Mouse (Mus musculus): ENCODE data around the gene Pola2. TPM values are rescaled to one million over a fixed set of nuclear protein-coding genes. Genes with fewer than 3 reads are reported as not detected.

Gene Pola2
- polyA plus RNA-seq, 1 experiment, result 6.6 TPM

DNA sequence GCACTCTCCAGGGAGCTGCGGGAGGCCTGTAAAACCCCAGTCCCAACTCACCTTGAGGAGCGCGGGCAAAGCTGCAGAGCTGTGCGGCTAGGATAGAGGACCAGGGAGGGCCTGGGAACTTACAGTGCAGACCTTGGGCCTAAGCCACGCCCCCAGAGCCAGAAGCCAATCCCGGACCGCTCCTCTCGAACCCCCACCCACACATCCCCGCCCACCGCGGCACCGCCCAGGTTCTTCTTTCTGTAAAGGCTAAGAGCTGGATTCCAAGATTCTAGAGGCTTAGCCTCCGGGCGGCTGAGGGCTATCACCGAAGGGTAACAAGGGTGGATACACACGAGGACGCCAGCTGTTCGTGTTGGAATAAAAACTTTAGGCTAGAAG is 39.3 kb downstream of the Pola2 start, which contains the start of gene Cdc42ep2:
Gene Cdc42ep2, minus strand, starts transcription at position 104 of the 381 bp plus-strand sequence.
- Histone ChIP-seq H3K4me1 (ENCODE audit: control insufficient read depth) (peaks cover 47% of the 10 kb centered on the region), H3K36me3 (ENCODE audit: control insufficient read depth) (no peaks in the 10 kb centered on the region), H3K27me3 (ENCODE audit: control insufficient read depth) (peaks cover 44% of the 10 kb centered on the region), H3K9me3 (ENCODE audit: control insufficient read depth, low read length) (no peaks in the 10 kb centered on the region), H3K4me3 (replicated peaks) (peak within 1 kb of the TSS; percentile 64)
- no peak for TF ChIP-seq GATA1 (IDR thresholded peaks at IDR 0.05; ENCODE audit: low read length)
- TF ChIP-seq TAL1 (IDR thresholded peaks at IDR 0.05; ENCODE audit: low read length), result no peak

DNA sequence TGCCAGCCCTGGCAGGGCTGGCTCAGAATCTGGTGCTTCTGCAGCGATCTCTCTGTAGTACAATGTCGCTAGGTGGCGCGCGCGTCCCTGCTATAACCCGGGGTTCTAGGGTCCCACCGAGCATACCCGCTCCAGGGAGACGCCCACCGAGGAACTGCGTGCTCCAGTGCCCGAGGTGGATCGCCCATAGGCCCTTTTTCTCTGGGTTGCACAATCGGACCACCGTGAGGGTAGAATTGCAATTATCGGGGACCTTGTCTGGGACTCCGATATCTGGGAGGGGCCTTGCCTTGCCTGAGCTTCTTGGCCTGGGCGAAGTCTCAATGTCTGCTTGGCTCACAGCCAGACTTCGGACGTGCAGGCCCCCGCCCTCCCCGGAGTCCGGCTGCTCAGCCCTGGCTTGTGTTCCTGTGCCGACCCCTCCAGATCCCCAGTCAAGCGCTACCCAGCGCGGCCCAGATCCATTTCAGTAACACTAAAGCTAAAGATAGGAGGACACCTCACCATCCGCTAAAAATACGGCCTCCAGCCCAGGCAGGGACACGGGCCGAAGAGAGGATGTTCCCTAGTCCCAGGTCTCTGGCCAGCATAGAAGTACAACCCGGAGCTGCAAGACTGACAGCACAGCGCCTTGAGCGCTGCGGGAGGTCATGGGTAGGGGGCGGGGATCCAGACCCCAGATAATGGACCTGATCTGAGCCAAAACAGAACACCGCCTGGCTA is 39.9 kb downstream of the Pola2 start:
- Histone ChIP-seq H3K36me3 (ENCODE audit: control insufficient read depth) (no peaks in the 10 kb centered on the region), H3K4me1 (ENCODE audit: control insufficient read depth) (peaks cover 47% of the 10 kb centered on the region), H3K9me3 (ENCODE audit: control insufficient read depth, low read length) (no peaks in the 10 kb centered on the region), H3K27me3 (ENCODE audit: control insufficient read depth) (peaks cover 39% of the 10 kb centered on the region), H3K4me3 (replicated peaks) (peak overlapping the region; percentile 64)
- TF ChIP-seq GATA1 (IDR thresholded peaks at IDR 0.05; ENCODE audit: low read length), result no peak
- TF ChIP-seq TAL1 (IDR thresholded peaks at IDR 0.05; ENCODE audit: low read length), result no peak

DNA sequence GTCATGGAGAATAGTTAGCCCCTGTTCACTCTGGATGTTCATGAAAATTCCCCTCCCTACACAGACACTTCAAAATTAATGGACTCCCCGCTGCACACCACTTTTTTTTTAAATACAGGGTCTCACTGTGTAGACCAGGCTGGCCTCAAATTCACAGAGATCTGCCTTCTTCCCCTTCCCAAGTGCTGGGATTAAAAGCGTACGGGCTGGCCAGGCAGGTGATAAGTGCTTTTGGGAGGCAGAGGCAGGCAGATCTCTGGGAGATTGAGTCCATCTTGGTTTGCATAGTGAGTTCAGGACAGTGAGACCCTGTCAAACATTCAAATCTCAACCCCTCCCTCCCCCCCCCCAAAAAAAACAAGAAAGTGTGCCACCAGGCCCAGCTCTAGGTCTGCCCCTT is 41.0 kb downstream of the Pola2 start:
- Histone ChIP-seq H3K36me3 (ENCODE audit: control insufficient read depth) (peaks cover 7% of the 10 kb centered on the region), H3K4me3 (replicated peaks) (peak overlapping the region; percentile 49), H3K4me1 (ENCODE audit: control insufficient read depth) (peaks cover 47% of the 10 kb centered on the region), H3K27me3 (ENCODE audit: control insufficient read depth) (peaks cover 28% of the 10 kb centered on the region), H3K9me3 (ENCODE audit: control insufficient read depth, low read length) (no peaks in the 10 kb centered on the region)
- TF ChIP-seq GATA1 (IDR thresholded peaks at IDR 0.05; ENCODE audit: low read length) (no peak), TAL1 (IDR thresholded peaks at IDR 0.05; ENCODE audit: low read length) (no peak)

DNA sequence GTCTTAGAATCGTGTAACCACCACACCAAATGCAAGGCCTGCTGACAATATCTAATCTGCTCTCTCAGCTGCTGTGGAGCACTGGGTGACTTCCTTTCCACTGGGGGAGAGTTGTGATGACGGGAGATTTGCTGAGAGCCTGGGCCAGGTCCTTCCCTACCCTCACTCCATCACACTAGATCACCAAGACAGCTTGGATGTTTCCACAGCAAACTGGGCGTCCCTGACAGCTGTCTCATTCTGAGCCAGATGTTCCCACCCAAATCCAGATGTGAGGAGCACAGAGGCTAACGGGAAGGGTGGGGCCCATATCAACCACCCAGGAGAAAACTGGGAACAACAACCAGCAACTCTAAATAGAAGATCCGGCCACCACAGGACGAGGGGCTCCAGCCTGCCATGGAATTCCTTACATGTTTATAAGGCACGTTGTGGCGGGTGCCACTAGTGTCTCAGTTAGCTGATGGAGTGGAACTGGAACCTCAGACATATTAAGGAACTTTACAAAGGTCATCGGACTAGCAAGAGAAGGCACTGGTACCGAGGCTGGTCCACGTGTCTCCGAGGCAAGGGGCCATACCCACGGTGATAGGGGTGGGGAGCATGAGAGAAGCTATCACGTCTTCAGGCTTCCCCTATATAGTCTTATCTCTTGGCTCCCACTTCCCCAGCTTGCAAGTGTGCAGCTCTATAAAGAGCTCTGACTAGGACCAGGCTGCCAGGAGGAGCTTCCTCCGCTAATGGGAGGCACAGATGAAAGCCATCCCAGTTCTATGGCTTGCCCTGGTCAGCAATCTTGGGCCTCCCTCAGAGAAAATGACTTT is 41.7 kb downstream of the Pola2 start:
- Histone ChIP-seq H3K36me3 (ENCODE audit: control insufficient read depth) (peaks cover 14% of the 10 kb centered on the region), H3K4me1 (ENCODE audit: control insufficient read depth) (peaks cover 47% of the 10 kb centered on the region), H3K27me3 (ENCODE audit: control insufficient read depth) (peaks cover 24% of the 10 kb centered on the region), H3K4me3 (replicated peaks) (peak overlapping the region; percentile 49), H3K9me3 (ENCODE audit: control insufficient read depth, low read length) (no peaks in the 10 kb centered on the region)
- peak; percentile 57 for TF ChIP-seq TAL1 (IDR thresholded peaks at IDR 0.05; ENCODE audit: low read length)
- TF ChIP-seq GATA1 (IDR thresholded peaks at IDR 0.05; ENCODE audit: low read length), result no peak; the same call in 1 of the 2 replicates

DNA sequence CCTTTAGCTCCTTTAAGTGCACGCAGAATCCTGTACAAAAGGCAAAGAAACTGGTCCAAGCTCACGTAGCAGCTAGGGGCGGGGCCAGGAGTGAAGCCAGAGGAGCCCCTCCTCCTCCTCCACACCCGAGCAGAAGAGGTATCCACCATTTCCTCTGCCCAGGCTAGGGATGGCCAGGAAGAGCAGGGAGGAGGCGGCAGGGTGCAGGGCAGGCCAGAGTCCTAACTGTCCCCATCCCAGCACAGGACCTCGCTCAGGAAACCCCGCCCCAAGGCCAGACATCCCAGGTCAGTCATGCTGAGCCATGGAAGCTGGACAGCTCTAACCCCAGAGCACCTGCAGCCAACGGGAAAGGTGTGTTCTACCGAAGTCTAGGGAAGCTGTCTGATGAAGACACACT is 42.3 kb downstream of the Pola2 start:
- peaks cover 18% of the 10 kb centered on the region for H3K27me3 ChIP-seq (ENCODE audit: control insufficient read depth)
- peaks cover 20% of the 10 kb centered on the region for H3K36me3 ChIP-seq (ENCODE audit: control insufficient read depth)
- H3K4me1 ChIP-seq (ENCODE audit: control insufficient read depth), result peaks cover 47% of the 10 kb centered on the region
- H3K4me3 ChIP-seq (replicated peaks), result peak overlapping the region; percentile 49
- H3K9me3 ChIP-seq (ENCODE audit: control insufficient read depth, low read length), result no peaks in the 10 kb centered on the region
- no peak for TF ChIP-seq GATA1 (IDR thresholded peaks at IDR 0.05; ENCODE audit: low read length)
- no peak for TF ChIP-seq TAL1 (IDR thresholded peaks at IDR 0.05; ENCODE audit: low read length)

DNA sequence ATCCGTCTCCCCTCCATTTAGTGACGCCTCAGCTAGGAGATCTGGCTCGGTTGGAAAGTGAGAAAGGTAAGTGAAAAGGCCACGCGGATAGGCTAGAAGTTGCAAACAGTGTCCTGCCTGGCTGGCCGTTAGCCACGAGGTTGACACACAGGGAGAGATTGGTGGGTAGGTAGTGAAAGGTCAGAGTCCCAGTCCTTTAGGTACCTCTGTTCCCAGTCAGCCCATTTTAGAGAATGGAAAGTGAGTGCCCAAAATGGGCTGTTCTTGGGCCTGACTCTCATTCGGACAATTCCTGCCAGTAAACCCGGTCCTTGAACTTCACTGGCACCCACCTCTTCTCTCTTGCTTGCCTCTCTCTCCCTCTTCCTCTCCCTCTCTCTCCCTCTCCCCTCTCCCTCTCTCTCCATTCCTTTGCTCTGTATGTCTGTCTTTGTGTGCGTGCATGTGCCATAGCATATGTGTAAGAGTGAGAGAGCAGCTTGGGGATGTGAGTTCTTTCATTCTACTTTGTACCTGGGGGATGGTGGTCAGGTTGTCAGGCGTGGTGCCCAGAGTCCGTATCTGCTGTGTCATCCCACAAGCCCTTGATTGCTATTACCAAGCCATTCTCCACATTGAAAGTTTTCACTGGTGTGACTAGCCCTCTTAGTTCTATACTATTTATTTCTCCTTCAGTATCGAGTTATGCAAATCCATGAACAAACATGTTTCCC is 50.8 kb downstream of the Pola2 start, which contains the start of gene Dpf2:
Gene Dpf2, minus strand, starts transcription at position 4 of the 713 bp plus-strand sequence.
- Histone ChIP-seq H3K4me1 (ENCODE audit: control insufficient read depth) (peaks cover 54% of the 10 kb centered on the region), H3K36me3 (ENCODE audit: control insufficient read depth) (peaks cover 46% of the 10 kb centered on the region), H3K9me3 (ENCODE audit: control insufficient read depth, low read length) (no peaks in the 10 kb centered on the region), H3K27me3 (ENCODE audit: control insufficient read depth) (no peaks in the 10 kb centered on the region), H3K4me3 (replicated peaks) (peak within 1 kb of the TSS; percentile 79)
- TF ChIP-seq TAL1 (IDR thresholded peaks at IDR 0.05; ENCODE audit: low read length), result no peak
- no peak for TF ChIP-seq GATA1 (IDR thresholded peaks at IDR 0.05; ENCODE audit: low read length)

DNA sequence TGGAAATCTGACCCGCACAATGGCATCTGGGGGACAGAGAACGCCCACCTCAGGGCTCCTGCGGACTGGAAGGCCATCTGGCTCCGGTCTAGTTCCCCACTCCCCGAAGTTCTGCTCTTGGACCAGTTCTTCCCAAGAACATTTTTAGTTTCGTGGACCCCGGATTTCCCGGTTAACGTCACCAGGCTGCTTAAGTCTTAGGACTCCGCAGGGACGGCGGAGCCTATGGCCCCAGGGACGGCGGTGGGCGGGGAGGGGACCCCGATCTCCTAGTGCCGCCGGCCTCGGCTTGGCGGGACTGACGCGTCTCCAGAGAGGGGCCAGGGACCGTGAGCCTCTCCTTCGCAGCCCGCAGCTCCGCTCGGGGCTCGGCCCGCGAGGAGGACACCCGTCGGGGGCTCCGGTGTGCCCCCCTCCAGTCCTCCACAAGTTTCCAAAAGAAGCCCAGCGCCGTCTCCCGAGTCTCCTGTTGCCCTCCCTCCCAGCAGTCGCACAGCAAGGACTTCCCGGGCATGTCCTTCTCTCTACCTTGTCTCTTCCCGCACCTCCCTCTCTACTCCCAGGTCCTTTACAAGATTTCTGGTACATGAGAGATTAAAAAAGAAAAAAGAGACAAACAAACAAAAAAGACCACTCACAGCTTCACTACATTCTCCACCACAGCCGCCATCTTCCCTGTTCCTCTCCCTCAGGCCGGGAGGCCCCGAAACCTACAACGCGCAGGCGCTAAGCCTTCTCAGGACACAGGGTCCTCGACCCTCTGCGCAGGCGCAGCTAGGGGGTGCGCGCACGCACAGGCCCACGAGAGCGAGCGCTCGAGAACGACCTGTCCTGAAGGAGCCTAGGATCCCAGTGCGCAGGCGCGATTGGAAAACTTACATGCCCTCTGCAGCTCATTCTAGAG is 51.6 kb downstream of the Pola2 start:
- peaks cover 57% of the 10 kb centered on the region for H3K4me1 ChIP-seq (ENCODE audit: control insufficient read depth)
- H3K4me3 ChIP-seq (replicated peaks), result peak overlapping the region; percentile 79

More for the DNA sequence above, 51.6 kb downstream of the Pola2 start:
- no peaks in the 10 kb centered on the region for H3K9me3 ChIP-seq (ENCODE audit: control insufficient read depth, low read length)
- peaks cover 44% of the 10 kb centered on the region for H3K36me3 ChIP-seq (ENCODE audit: control insufficient read depth)
- no peaks in the 10 kb centered on the region for H3K27me3 ChIP-seq (ENCODE audit: control insufficient read depth)
- TF ChIP-seq GATA1 (IDR thresholded peaks at IDR 0.05; ENCODE audit: low read length) (no peak), TAL1 (IDR thresholded peaks at IDR 0.05; ENCODE audit: low read length) (no peak)

Measured in erythroblast, embryonic 14.5 days (primary cell).